8 mouse cellular contexts compared by ENCODE assay signal in the genomic region with DNA sequence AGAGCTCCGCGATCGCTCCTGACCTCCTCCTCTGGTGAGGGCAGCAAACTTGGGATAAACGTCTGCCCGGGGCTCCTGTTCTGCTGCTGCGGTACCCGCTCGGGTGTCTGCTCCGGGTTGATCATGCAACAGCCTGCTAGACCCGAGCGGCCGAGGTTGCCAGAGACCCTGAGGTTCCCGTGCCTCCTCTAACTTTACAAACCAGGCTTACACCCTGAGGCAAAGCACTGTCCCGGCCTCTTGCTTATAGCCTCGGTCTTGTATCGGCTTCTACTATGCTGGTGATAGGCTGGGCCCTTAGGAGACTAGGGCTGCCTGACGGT. TPM values are rescaled to one million over a fixed set of nuclear protein-coding genes. Genes with fewer than 3 reads are reported as not detected.
DNase-seq lines count a peak whose midpoint lies in the region; ATAC-seq lines count a peak whose summit lies in the region.

No protein-coding gene starts in this region.

- DNase-seq in heart, postnatal 14 days = no peak
- peak; percentile 53 for DNase-seq in 3T3-L1 (ENCODE audit: low read depth, low spot score)
- DNase-seq in adrenal gland, postnatal 10 days = no peak
- no peak for DNase-seq in kidney, adult 11 months
- no peak for DNase-seq in left cerebral cortex, postnatal 25 days (ENCODE audit: low spot score in 2 of 2)

- intact Hi-C loops in heart, postnatal 14 days (cut with DNase I) = no loop called here
- intact Hi-C loops in left cerebral cortex, postnatal 25 days (cut with DNase I) = loop anchor here (1.0 to 5.0 kb wide), 5 partner anchors 72 to 212 kb away; no protein-coding TSS in a partner anchor

- H3K9ac ChIP-seq in heart, embryonic 11.5 days (ENCODE audit: low read depth, low read length) = peak overlapping the region; percentile 61
- H3K9ac ChIP-seq in forebrain, embryonic 15.5 days (replicated peaks) = peak overlapping the region; percentile 71
- no peak overlapping the region for H3K9ac ChIP-seq in liver, embryonic 16.5 days (ENCODE audit: low read depth, low read length)

- peaks cover 54% of the 10 kb centered on the region for H3K27me3 ChIP-seq in heart, embryonic 11.5 days (ENCODE audit: control insufficient read depth, insufficient read depth, low read length)
- H3K27me3 ChIP-seq in forebrain, embryonic 15.5 days = no peaks in the 10 kb centered on the region
- H3K27me3 ChIP-seq in liver, embryonic 16.5 days (ENCODE audit: control insufficient read depth, insufficient read depth, low read depth, low read length) = peaks cover 48% of the 10 kb centered on the region

- no peak for ATAC-seq in heart, embryonic 11.5 days (replicated peaks; ENCODE audit: insufficient number of reproducible peaks, low FRiP score, low TSS enrichment)
- peak; percentile 6; the same call in 1 of the 2 replicates for ATAC-seq in forebrain, embryonic 15.5 days (replicated peaks)
- ATAC-seq in liver, embryonic 16.5 days (ENCODE audit: low read depth) = no peak

- H3K9me3 ChIP-seq in heart, embryonic 11.5 days (replicated peaks; ENCODE audit: control insufficient read depth, low read length) = no peaks in the 10 kb centered on the region
- H3K9me3 ChIP-seq in forebrain, embryonic 15.5 days = no peaks in the 10 kb centered on the region
- no peaks in the 10 kb centered on the region for H3K9me3 ChIP-seq in liver, embryonic 16.5 days (replicated peaks; ENCODE audit: control insufficient read depth, low read length)

- peak overlapping the region; percentile 98 for H3K4me2 ChIP-seq in heart, embryonic 11.5 days
- peak overlapping the region; percentile 72 for H3K4me2 ChIP-seq in forebrain, embryonic 15.5 days (replicated peaks)
- H3K4me2 ChIP-seq in liver, embryonic 16.5 days (ENCODE audit: low read depth, low read length) = peak overlapping the region; percentile 61

- peaks cover 6% of the 10 kb centered on the region; the same call in 1 of the 2 replicates for H3K4me1 ChIP-seq in heart, embryonic 11.5 days (ENCODE audit: control insufficient read depth, insufficient read depth, low read length)
- H3K4me1 ChIP-seq in forebrain, embryonic 15.5 days = peaks cover 34% of the 10 kb centered on the region
- peaks cover 4% of the 10 kb centered on the region for H3K4me1 ChIP-seq in liver, embryonic 16.5 days (ENCODE audit: control insufficient read depth, low read depth, low read length)

- peak overlapping the region; percentile 64 for H3K4me3 ChIP-seq in heart, embryonic 11.5 days (ENCODE audit: low read depth, low read length)
- H3K4me3 ChIP-seq in forebrain, embryonic 15.5 days = peak overlapping the region; percentile 61
- H3K4me3 ChIP-seq in liver, embryonic 16.5 days (ENCODE audit: low read depth, low read length) = peak overlapping the region; percentile 47

- no peaks in the 10 kb centered on the region for H3K36me3 ChIP-seq in heart, embryonic 11.5 days (ENCODE audit: control insufficient read depth, insufficient read depth, low read length)
- no peaks in the 10 kb centered on the region for H3K36me3 ChIP-seq in forebrain, embryonic 15.5 days
- no peaks in the 10 kb centered on the region for H3K36me3 ChIP-seq in liver, embryonic 16.5 days (ENCODE audit: control insufficient read depth, insufficient read depth)

- under 1% methylated on average over 17 of the region's 17 CpGs for WGBS in heart, embryonic 11.5 days (ENCODE audit: insufficient replicate concordance)
- WGBS in forebrain, embryonic 15.5 days = 1% methylated on average over 17 of the region's 17 CpGs
- 3% methylated on average over 17 of the region's 17 CpGs for WGBS in liver, embryonic 16.5 days (ENCODE audit: insufficient replicate concordance)

- H3K27ac ChIP-seq in heart, embryonic 11.5 days (ENCODE audit: low read depth, low read length) = no peak overlapping the region
- peak overlapping the region; percentile 79 for H3K27ac ChIP-seq in forebrain, embryonic 15.5 days (replicated peaks)
- no peak overlapping the region for H3K27ac ChIP-seq in liver, embryonic 16.5 days (ENCODE audit: low read length)

RNA-seq across cellular contexts. Expression of a gene that starts 0.8 kb away (rescaled TPM):
- polyA plus RNA-seq in heart, embryonic 11.5 days (2014; fragmentation: Nextera tagmentation; extraction: Ambion mirVana) = 1.1 and 1.4 TPM in 2 replicates
- total RNA-seq in heart, postnatal 14 days (2021) = 1 to 10 TPM; 5.6 to 6.3 TPM
- polyA plus RNA-seq in forebrain, embryonic 15.5 days (2015; fragmentation: Nextera tagmentation; extraction: Ambion mirVana) = 25.4 and 27.1 TPM in 2 replicates
- 0.15 TPM in 2 replicates for polyA plus RNA-seq in liver, embryonic 16.5 days (2015; fragmentation: Nextera tagmentation; extraction: Ambion mirVana)
- 10 to 100 TPM in 1 of 2 experiments, 1 to 10 TPM in 1; 9.6 to 13.0 TPM for total RNA-seq in adrenal gland, postnatal 10 days (2021)
- total RNA-seq in left cerebral cortex, postnatal 25 days (2021) = 100 to 1,000 TPM; 240 to 269 TPM

Comparison
In these comparisons a context has a peak if more than half of its experiments do, and no peak if none do; other contexts are left out.
1. RNA of a gene that starts 0.8 kb away (total RNA-seq): 240 to 269 TPM in left cerebral cortex, postnatal 25 days; 9.6 to 13.0 TPM in adrenal gland, postnatal 10 days and 5.6 to 6.3 TPM in heart, postnatal 14 days; every median in the first group is over 10 times any median in the second.
2. Peak in every context shown above with its lines, with median percentiles within 50 percentile points of each other: H3K4me2 ChIP-seq and H3K4me3 ChIP-seq.